Mouse (Mus musculus): Measurements from ENCODE around the gene Prpf6. TPM values are rescaled to one million over a fixed set of nuclear protein-coding genes. Genes with fewer than 3 reads are reported as not detected.
A peak's percentile ranks its signal among the peaks of the same experiment; 100 is the strongest.

Gene Prpf6
- total RNA-seq, 2 experiments from 2014 or later = 51.4 to 58.3 TPM

DNA sequence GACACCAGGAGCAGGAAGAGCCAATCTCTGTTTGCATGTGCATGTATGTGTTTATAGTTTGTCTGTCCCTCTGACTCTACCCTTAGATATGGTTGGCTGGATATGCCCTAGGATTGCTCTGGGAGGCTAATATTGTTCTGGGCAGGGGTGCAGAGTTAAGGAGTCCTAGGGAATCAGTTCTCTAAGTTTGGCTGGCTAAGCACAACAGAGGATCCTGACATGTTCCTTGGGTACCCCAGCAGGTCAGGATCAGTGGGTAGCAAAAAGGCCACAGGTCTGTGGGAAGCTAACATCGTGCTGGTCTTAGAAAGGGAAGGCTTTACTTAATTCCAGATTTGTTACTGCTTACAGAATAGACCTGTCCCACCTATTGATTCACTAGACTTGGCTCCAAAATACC is 12.0 kb upstream of the Prpf6 start:
- peak; percentile 0 for DNase-seq

DNA sequence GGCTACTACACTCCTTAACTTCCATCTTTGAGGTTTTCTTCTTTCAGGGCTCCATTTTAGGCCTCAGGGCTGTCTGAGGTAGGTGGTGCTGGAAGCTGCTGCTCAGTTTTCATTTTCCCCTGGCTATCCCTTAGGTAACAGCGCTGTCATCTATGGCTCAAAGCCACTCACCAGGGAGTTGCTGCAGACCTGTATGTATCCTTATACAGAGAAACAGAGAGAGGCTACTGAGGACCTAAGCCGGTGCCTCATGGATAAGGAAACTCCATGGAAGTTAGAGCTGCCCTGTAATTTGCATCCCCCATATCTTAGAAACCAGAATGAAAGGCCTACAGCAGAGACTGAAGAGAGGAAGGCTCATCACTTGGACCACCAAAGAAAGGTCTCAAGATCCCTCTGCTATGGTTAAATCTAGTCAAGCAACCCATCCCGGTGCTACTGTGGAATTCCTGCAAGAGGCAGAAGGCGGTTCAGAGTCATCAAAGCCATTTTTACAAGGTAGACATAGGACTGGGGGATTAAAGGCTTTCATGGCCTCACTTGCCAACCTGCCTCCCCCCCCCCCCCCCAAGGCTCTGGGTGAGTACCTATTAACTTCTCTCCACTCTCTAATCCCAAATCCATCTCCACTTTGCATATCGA is 11.4 kb upstream of the Prpf6 start:
- no peak for DNase-seq

DNA sequence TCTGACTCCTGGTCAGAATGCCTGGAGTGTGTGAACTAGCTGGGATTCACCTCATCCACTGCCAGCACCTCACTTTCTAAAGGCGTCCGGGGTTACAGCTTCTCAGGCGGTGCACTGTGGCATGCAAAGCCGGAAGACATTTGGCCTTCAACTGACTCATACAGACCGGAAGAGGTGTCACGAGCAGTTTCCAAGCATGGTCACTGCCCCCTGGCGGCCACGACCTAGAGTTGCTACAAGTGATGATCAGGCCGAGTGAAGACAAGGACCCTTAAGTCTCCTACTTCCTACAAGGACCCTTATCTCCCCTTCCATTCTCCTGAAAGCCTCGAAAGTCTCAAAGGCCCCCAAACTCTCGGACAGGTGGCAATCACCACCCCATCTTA is 10.7 kb upstream of the Prpf6 start:
- peak; percentile 88 for DNase-seq

DNA sequence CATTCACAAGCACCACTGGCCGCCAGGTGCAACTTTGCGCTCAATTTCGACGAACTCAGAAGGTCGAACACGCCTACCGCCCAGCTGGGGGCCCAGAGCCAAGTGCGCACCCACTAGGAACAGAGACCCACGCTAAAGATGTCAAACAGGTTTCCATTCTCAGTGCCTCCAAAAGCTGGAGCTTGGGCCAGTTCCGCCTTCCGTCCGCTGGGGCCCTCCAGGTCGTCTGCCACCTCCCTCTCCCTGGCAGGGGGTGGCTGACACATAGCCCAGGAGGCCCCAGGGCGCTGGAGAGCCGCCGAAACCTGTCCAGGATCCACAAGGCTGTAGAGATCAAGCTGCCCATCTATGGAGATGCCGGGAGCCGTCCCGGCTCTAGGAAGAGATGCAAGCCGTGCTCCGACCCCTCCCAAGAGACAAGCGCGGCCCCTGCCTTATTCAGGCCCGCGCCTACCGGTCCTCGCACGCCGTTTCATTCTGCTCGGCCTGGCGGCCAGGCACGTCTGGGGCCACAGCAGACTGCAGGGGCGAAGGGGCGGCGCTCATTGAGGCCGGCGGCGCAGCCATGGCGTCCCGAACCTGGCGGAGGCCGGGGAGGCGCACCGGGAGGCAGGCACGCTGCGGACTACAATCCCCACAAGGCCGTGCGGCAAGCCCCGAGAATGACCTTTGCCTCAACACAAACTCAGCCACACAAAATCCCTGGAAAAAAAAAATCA is 10.1 kb upstream of the Prpf6 start:
- peak; percentile 93 for DNase-seq

DNA sequence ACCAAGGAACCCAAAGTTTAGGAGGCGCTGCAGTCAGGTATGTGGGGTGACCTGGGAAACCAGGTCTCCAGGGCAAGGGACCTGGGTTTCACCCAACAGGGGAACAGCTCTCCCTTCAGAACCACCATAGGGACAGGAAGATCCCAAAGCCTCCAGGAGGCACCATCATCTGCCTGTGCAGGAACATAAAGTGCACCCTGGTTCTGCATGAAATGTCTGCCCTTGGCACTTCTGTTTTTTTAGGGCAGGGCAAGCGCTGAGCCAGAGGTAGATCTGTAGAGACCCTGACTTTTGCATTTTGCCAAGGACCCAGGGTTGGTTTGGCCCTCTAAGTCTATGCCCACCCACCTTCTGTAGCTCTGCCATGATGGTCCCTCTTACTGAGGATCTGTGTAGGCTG is 9.3 kb upstream of the Prpf6 start:
- DNase-seq = no peak

DNA sequence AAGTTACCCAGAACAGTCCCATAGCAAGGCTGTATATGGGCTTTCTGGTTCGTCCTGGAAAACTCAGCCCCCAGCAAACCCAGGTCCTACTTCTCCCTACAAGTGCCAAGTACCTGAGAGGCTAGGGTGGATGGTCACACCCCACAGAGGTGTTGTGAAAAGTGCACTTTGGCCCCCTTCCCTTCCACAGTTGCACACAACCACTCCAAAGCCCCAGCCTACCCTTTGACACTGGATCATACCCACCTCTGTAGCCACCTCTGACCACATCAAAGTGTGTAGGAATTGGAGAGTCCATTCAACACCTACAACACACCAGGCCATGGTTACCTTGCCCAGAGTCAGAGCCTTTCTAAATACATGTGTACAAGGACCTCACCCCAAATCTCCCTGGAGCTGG is 8.7 kb upstream of the Prpf6 start:
- DNase-seq = no peak

DNA sequence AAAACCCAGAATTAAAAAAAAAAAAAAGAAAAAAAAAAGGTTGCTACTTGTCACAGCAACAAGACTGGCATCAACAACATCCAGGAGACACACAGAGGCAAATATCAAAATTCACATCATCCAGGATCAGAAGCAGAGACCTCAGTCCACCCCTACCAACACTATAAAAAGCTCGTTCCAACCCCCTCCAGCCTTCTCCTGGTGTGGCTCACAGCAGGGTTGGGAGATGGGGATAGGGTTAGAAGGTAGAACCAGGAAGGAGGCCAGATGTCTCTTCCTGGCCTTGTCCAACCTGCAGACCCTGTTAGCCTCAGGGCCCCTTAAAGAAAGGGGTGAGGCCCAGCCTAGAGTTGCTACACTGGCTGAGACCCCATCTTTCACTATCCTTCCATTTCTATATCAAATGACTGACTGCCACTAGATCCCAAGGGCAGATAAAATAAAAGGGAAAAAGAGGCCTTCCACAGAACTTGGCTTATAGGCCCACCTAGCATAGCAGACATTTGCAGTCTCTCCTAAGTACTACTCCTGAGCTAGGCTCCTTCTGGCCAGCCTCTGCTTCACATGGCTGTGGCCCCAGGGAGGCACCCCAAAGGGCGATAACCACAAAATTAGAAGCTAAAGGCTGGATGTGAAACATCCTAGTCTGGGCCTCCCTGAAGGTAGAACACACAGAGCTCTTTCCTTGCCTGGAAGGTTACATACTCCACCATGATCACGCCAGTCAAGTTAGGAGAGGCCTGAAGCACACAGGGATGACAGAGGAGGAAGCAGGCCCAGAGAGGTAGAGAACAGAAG is 8.0 kb upstream of the Prpf6 start:
- no peak for DNase-seq

DNA sequence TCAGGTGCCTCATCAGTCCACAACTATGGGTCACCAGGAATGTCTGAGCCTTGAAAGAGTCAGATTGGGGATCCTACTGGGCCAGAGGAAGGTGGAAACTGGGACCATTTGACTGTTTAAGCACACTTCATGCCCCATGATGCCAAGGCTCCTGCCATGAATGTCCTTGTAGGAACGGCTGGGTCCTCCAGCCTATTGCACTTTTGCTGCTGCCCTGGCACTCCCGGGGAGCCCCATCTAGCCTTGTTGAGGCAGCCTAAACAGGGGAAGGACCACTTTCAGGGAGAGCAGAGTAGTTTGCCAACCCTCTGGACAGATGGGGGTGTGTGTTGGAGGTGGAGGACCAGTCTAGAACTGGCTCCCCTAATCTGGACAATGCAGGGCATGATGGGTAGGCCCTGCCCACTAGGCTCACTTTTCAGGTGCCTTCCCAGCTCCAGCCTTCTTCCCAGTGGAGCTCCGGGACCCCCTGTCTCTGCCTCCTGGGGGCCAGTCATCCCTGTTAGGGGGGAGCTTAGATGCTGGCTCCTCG is 7.2 kb upstream of the Prpf6 start, which contains the start of gene Uckl1:
Gene Uckl1, minus strand, starts transcription at position 482 of the 532 bp plus-strand sequence.
- DNase-seq = no peak

DNA sequence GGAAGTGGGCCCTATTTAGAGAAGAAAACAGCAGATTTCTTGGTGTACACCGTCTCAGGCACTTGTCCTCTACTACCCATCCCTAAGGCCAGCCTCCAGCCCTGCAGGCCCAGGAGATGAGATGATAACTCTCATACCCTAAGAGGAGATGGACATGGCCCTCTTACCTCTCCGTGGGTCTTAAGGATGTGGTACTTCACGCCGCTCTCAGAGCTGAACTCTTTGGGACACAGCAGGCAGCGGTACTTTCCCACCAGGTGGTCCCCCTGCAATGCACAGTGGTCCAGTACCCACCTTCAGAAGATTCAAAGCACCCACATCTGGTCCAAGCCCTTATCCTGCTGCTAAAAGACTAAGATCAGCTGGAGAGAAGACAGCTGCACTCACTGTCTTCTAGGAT is 6.2 kb upstream of the Prpf6 start:
- DNase-seq = no peak

DNA sequence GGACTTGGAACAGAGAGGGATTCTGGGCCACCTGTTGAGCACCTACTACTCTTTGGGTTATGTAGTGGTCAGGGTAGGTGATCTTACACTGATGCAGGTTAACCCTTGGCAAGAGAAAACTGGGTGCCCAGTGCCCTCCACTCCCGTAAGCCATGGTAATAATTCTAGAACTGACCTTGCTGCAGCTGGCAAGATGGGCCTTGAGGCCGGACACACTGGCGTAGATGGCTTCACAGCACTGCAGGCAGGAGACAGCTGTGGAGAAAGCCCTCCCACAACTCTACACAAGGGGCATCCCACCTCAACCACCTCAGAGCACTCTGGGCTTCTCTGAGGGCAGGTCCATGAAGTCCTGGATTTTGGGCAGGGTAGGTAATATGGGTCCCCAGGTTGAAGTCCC is 5.5 kb upstream of the Prpf6 start:
- no peak for DNase-seq

DNA sequence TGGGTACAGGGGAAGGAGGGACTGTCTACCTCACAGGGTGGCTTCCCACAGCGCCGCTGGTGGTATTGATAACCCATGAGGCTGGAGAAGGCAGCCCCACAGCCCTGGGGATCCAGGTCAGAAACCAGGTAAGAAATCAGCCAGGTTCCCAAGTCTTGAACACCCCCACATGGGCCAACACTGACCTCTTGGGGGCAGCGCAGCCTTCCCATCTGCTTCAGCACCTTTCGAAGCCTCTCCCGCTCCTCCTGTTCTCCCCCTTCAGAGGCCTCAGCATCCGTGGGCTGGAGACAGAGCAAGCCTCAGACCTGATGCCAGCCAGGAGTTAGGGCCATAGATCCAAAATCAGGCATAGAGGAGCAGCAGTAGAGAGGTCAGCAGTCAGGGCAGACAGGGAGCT is 3.9 kb upstream of the Prpf6 start:
- DNase-seq = no peak

DNA sequence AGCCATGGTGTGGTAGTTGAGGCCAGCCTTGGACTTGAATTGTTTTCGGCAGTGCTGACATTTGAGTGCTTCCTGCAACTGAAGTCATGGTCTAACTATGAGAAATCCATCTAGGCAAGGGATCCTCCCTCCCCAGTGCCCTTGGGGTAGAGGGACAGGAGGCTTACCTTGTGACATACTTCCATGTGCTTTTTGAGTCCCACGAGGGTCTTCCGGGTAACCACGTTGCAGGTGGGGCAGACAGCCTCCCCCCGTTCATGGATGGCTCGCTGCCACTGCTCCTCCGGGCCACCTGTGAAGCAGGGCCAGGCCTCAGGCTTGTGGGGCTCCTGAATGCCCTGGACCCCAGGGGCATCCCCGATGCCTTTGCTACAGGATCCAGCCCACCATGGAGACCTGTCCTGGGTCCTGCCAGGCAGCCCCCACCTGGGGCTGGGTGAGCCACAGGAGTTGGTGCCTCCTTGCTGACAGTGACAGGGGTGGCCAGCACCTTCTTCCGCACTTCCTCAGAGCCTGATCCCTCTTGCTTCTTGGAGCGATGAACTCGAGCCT is 3.4 kb upstream of the Prpf6 start:
- no peak for DNase-seq

DNA sequence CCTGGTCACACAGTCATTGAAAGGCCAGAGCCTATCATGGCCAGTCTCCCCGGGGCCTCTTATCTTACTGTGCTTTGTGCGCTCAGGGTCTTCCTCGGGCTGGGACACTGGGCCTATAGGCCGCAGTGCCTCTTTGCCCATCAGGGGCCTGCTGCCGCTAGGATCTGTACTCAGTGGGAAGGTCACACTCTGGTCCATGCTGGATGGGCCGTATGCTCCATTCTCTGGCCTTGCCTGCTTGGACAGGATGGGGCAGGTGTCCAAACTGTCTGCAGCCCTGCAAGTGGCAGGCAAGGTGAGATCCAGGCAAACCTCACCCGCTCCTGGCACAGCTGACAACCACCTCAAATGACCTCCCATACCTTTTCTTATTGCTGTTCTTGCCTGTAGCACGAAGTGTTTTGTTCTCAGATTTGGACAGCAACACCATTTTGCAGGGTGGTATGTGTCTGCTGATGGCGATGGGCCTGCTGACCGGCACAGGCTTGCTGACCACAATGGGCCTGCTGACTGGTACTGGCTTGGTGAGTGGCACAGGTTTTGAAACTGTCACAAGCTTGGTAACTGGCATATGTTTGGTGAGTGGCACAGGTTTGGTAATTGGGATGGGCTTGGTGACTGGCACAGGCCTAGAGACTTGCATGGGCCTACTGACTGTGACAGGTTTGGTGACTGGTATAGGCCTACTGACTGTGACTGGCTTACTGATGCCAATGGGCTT is 2.5 kb upstream of the Prpf6 start:
- no peak for DNase-seq

DNA sequence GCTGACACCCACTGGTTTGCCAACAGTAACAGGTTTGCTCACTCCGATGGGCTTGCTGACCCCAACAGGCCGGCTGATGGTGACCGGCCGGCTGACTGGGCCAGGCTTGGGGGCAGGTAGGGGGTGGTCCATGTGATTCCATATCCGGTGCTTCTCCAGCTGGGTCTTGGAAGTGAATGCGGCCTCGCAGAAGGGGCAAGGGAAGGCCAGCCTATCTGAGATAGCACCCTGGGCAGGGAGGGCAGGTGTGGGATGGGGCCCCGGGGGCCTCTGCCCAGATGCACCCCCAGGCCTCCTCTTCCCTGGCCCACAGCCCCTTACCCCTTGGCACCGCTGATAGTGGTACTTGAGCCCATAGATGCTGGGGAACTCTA is 1.9 kb upstream of the Prpf6 start:
- DNase-seq = no peak

DNA sequence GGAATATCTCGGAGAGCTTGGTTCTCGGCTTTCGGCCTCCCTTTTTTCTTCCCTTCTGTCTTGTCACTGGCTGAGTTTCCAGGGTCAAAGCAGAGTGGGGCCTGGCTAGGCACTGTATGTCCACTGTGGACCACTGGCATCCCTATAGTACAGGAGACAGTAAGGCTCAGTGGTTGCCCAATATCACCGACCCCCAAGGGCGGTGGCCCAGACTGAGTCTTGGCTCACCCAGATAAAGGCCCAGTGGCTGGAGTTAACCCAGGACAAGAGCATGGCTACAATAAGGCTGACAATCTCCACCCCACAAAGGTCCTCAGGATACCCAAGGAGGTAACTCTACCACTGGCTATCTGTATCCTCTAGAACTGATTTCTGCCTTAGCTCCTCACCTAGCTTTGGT is 1.2 kb upstream of the Prpf6 start:
- DNase-seq = no peak

DNA sequence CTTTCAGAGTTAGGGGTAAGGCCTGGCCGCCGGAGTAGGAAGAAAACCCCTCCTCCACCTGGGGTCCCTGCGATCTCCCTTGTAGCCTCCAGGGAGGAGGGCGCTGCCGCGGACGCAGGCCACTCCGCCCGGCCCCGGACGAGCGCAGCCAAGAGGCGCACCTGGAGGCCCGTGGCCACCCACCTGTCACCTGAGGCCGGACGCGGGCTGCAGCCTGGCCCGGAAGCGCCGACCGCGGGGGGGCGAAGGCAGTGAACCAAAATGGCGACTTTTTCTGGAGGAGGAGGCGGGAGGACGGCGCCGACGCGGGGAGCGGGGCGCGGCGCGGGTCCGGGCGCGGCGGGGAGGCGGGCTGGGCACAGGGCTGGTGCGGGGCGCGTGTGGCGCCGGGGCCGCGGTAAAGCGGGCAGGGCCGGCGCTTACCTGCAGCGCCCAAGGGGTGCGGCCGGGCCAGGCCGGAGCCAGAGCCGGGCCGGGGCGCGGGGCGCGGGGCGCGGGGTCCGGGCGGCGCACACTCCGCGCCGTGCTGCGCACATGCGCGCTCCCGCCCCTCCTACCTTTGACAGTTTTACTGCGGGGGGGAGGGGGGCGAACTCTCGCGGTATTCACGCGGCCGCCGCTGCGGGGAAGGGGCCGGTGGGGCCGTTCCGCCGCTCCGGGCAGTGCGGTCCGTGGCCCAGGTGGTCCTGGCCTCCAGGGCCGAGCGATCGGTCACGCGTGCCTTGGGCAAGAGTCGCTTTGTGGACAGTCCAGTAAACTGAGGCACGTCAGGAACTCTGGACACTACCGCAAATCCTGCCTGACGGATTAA is 768 bp downstream of the Prpf6 start, which contains the start of gene Zfp512b:
Gene Zfp512b, minus strand, starts transcription at position 573 of the 811 bp plus-strand sequence.
- peak; percentile 87 for DNase-seq

DNA sequence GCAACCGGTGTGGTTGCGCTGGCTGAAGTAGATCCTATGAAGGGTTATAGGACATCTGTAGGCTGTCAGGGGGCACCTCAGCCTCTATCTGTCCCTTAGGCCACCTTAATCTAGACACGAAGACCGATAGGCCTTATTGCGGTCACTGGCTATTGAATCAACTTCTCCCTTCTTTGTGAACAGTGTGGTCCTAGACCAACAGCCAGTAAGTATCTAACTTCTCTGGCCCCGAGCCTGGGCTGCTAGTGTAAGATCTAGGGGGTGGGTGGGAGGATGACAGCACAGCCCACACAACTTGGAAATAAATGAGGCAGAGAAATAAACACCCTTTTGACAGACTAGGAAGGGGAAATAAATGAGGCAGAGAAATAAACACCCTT is 1.4 kb downstream of the Prpf6 start:
- DNase-seq = no peak

DNA sequence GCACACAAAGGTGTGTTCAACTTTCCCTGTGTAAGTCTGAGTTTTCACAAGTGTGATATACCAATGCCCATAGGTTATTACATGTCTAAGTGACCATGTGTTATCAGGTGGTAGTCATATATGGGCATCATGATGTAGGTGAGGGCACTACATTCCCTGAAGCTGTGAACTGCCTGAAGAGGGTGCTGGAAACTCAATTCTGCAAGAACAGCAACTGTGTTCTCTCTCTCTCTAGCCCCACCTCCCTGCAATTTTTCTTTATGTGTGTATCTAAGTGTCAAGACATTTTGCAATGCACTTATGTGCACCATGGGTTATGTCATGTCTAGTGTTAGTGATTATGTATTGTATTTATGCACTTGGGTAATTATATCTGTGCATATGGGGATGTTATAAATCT is 2.3 kb downstream of the Prpf6 start:
- DNase-seq = no peak

DNA sequence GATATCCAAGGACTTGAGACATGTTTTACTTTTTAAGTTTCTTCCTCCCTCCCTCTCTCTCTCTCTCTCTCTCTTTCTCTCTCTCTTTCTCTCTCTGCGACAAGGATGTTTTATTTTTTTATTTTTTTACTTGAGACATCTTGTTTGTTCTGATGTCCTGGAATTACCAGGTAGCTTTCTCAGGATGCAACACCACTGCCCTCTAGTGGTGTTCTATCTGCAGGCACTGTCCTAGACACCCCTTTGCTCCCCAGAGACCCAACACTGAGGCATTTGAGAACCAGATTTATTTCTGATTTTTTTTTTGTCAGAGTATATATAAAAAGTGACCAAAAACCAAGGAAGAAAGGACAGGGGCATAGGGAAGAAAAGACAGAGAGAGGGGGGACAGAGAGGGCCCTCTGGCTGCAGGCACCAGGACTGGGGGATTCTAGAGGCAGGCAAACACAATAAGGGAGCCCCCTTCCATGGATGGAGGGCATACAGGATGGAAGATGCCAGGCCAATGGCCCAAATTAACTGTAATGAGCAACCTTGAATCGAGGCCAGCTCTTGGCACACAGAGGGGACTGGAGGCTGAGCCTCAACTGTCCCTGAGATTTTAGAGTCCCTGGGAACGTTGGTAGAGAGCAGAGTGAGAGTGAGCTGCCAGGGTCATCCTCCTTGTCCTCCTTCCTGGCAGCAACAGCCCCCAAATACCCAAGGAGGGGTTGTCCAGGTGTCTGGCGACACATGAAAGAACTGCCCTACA is 3.5 kb downstream of the Prpf6 start:
- DNase-seq = peak; percentile 82

DNA sequence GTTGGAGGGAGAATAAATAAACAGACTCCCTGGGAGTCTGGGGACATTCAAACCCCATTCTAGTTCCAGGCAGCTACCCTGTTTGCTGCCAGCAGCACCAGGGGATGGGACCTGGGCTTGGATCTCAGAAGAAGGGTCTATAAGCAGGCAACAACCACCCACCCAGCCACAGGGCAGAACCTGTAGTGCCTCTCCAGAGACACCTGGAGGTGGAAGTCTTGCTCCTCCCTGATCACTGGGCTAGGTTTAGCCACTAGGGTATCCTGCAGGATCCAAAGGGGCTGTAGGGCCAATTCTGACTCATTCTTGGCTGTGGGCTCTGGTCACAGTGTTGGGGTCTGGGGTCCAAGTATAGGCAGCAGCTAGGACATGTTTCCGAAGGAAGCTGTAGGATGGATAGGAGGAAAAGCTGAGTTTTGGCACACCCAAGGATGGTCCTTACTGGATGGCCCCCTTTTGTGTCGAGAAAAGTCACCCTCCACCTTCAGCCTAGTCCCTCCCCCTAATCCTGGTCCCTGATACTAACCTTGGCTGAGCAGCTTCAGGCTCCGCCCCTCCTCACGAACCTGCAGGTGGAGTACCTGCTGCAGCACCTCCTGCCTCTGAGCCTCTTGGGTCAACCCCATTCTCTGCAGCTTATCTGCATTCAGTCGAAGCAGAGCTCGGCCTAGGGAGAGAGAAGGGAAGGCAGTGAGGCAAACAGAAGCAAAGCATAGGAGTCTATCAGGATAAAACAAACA is 4.7 kb downstream of the Prpf6 start:
- DNase-seq = no peak

All from adrenal gland, postnatal 10 days (tissue).